Comparison of ENCODE assay signal across 18 mouse cellular contexts in genomic region chr13:28400459-28400858, GRCm38 (mm10).
DNase-seq lines count a peak whose midpoint lies in the region; ATAC-seq and TF ChIP-seq lines count a peak whose summit lies in the region.
"Had no signal": no experiment of that assay in that cellular context is flagged by ENCODE, and none has a peak within 500 bp of the region (broad histone marks: within the 10 kb centered on the region; RNA-seq: fewer than 3 reads in every experiment).

No protein-coding gene starts in this region.

- no peaks in the 10 kb centered on the region for H3K27me3 ChIP-seq in heart, embryonic 10.5 days (ENCODE audit: insufficient read depth, poor library complexity, severe bottlenecking)
- no peaks in the 10 kb centered on the region for H3K27me3 ChIP-seq in lung, embryonic 14.5 days (ENCODE audit: insufficient read depth, low read length)
- H3K27me3 ChIP-seq in intestine, postnatal 0 days (replicated peaks; ENCODE audit: control insufficient read depth, insufficient read depth, low read length) = no peaks in the 10 kb centered on the region
- H3K27me3 ChIP-seq: forebrain, embryonic 15.5 days; hindbrain, embryonic 15.5 days; Patski had no signal

- H3K36me3 ChIP-seq in heart, embryonic 10.5 days = no peaks in the 10 kb centered on the region
- no peaks in the 10 kb centered on the region for H3K36me3 ChIP-seq in lung, embryonic 14.5 days (ENCODE audit: insufficient read depth)
- H3K36me3 ChIP-seq in intestine, postnatal 0 days (ENCODE audit: control insufficient read depth, insufficient read depth) = no peaks in the 10 kb centered on the region
- H3K36me3 ChIP-seq: forebrain, embryonic 15.5 days; hindbrain, embryonic 15.5 days had no signal

- 41% methylated on average over 7 of the region's 7 CpGs for WGBS in heart, embryonic 10.5 days
- 14% methylated on average over 7 of the region's 7 CpGs for WGBS in lung, embryonic 14.5 days
- WGBS in intestine, postnatal 0 days = 17% methylated on average over 7 of the region's 7 CpGs

- peaks cover 5% of the 10 kb centered on the region for H3K4me1 ChIP-seq in heart, embryonic 10.5 days
- peaks cover 7% of the 10 kb centered on the region; the same call in 1 of the 2 replicates for H3K4me1 ChIP-seq in lung, embryonic 14.5 days (ENCODE audit: insufficient read depth)
- peaks cover 6% of the 10 kb centered on the region; the same call in 1 of the 2 replicates for H3K4me1 ChIP-seq in intestine, postnatal 0 days (replicated peaks; ENCODE audit: control insufficient read depth, insufficient read depth, low read length)
- H3K4me1 ChIP-seq: hindbrain, embryonic 15.5 days had no signal

- peak; percentile 76 for ATAC-seq in lung, embryonic 14.5 days (ENCODE audit: insufficient read depth)
- ATAC-seq in intestine, postnatal 0 days = no peak
- ATAC-seq: forebrain, embryonic 15.5 days; Patski had no signal

- no peak overlapping the region for H3K9ac ChIP-seq in lung, embryonic 14.5 days
- H3K9ac ChIP-seq in intestine, postnatal 0 days (ENCODE audit: low read depth, low read length) = no peak overlapping the region
- H3K9ac ChIP-seq: forebrain, embryonic 15.5 days; hindbrain, embryonic 15.5 days had no signal

- DNase-seq in heart, embryonic 10.5 days (ENCODE audit: low spot score) = no peak
- no peak for DNase-seq in heart, postnatal 4 days
- peak; percentile 54 for DNase-seq in lung, embryonic 14.5 days
- DNase-seq in lung, postnatal 14 days = no peak
- DNase-seq in lung, postnatal 36 days = peak; percentile 59
- DNase-seq in c-Kit-positive CD71-positive TER-119-positive erythroid progenitor cells, embryonic 14.5 days (ENCODE audit: low spot score) = no peak
- DNase-seq in T-cell, adult 2 months (ENCODE audit: low spot score) = no peak
- DNase-seq: cerebellum, adult 2 months; gastrocnemius, adult 2 months; heart, adult 18-20 months; liver; midbrain, embryonic 14.5 days; right cerebral cortex, postnatal 25 days had no signal

- H3K4me3 ChIP-seq in heart, embryonic 10.5 days = no peak overlapping the region
- no peak overlapping the region for H3K4me3 ChIP-seq in lung, embryonic 14.5 days (ENCODE audit: low read depth, low read length)
- H3K4me3 ChIP-seq in intestine, postnatal 0 days (ENCODE audit: low read depth, low read length) = no peak overlapping the region
- H3K4me3 ChIP-seq: forebrain, embryonic 15.5 days; gastrocnemius, adult 2 months; hindbrain, embryonic 15.5 days had no signal

- peak overlapping the region; percentile 47; the same call in 1 of the 2 replicates for H3K27ac ChIP-seq in heart, embryonic 10.5 days
- peak overlapping the region; percentile 38; the same call in 1 of the 2 replicates for H3K27ac ChIP-seq in lung, embryonic 14.5 days (ENCODE audit: low read depth)
- H3K27ac ChIP-seq in intestine, postnatal 0 days (ENCODE audit: low read depth, low read length) = no peak overlapping the region
- H3K27ac ChIP-seq: forebrain, embryonic 15.5 days; gastrocnemius, adult 2 months; hindbrain, embryonic 15.5 days; macrophage had no signal

- TF ChIP-seq CTCF in lung, embryonic 14.5 days (IDR thresholded peaks at IDR 0.05; ENCODE audit: low read depth) = no peak
- TF ChIP-seq CTCF in intestine, postnatal 0 days (IDR thresholded peaks at IDR 0.05; ENCODE audit: low read depth) = no peak

- H3K9me3 ChIP-seq in heart, embryonic 10.5 days = no peaks in the 10 kb centered on the region
- H3K9me3 ChIP-seq in lung, embryonic 14.5 days (ENCODE audit: low read depth, low read length) = no peaks in the 10 kb centered on the region
- no peaks in the 10 kb centered on the region for H3K9me3 ChIP-seq in intestine, postnatal 0 days (ENCODE audit: control insufficient read depth)
- H3K9me3 ChIP-seq: forebrain, embryonic 15.5 days; hindbrain, embryonic 15.5 days had no signal

- peak overlapping the region; percentile 21; the same call in 1 of the 2 replicates for H3K4me2 ChIP-seq in lung, embryonic 14.5 days
- 0 out of 2 replicates have a peak overlapping the region, but pooled peaks have one; percentile 6 for H3K4me2 ChIP-seq in intestine, postnatal 0 days (replicated peaks; ENCODE audit: low read depth)
- H3K4me2 ChIP-seq: forebrain, embryonic 15.5 days; hindbrain, embryonic 15.5 days had no signal

Comparison
In these comparisons a context has a peak if more than half of its experiments do, and no peak if none do; other contexts are left out.
1. DNase-seq: peak in lung, embryonic 14.5 days (single experiment) and lung, postnatal 36 days (single experiment); none in heart, embryonic 10.5 days (single experiment), heart, postnatal 4 days (single experiment), lung, postnatal 14 days (single experiment), c-Kit-positive CD71-positive TER-119-positive erythroid progenitor cells, embryonic 14.5 days (single experiment) and T-cell, adult 2 months (single experiment).